Mouse (Mus musculus): ENCODE data around the gene Klri2.
"Not testable (repeated sequence)": the region's sequence is repeated elsewhere in the genome, so short reads cannot be mapped to it uniquely, and the experiment has no call there.

Klri2 gene

DNA sequence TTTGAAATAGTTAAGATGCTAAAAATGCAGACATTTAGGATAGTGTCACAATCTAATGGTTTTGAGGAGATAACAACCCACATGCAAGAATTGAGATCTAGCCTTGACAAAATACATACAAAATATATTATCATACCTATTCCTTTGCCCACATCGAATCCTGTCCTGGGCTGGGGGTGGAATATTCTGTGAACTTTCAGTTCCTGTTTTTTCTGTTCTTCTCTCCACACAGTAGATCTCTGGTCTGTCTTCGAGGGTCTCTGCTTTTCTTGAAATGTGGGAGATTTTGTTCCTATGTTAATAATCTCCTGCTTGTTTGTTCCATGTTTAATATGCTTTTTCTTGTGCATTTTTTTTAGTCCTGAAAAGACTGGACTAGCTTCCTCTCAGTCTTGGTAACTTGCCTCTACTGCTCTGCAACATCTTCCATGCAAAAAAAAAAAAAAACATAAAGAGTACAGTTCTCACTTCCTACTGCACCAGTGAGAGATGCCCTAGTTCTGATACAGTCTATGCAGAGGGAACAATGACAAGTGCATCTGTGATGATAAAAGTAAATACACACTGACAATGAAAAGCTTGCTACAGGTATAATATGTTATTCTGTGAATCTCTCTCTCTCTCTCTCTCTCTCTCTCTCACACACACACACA, at the start of gene Klri2:
Gene Klri2 (minus strand): TSS at position 416 of the 653 bp plus-strand sequence.
- TF ChIP-seq GATA4 (IDR thresholded peaks at IDR 0.05; ENCODE audit: insufficient replicate concordance, low read length) = no peak

DNA sequence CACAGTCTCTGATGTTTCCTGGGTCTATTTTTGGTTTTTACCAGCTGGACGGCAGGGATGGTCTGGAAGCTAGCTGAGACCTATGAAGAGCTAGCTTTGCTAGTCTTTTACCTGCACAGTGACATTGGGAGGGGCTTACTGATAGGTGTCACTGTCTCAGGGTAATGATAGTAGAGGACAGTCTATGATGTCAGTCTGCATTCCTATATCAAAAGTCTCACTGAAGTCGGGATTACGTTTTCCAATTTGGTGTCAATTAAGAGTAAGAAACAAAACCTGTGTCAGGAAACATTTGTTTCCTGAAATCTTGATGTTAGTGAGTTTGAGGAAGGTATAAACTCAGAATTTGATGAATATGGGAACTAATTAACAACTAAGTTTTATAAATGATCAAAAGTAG, 43.9 kb upstream of the Klri2 start, which contains the start of gene Gm156:
Gene Gm156 (minus strand): TSS at position 101 of the 400 bp plus-strand sequence.
- not testable (repeated sequence) for TF ChIP-seq GATA4 (IDR thresholded peaks at IDR 0.05; ENCODE audit: insufficient replicate concordance, low read length)

DNA sequence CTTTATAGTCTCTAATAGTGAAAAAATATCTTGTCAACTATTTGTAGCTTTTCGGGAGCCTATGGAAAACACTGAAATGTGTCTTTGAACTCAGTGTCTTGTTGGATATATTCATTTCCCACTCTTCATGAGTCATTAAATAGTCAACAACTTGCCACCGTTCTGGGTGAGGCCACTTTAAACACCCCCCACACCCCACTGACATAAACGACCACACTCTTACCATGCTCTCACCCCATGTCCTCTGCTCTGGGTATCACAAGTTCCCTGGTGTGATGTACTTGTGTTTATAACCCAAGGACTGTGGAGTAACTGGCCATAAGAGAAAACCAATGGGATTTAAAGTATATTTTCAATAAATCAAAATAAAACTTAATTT, 7.4 kb upstream of the Klri2 start:
- no peak for TF ChIP-seq GATA4 (IDR thresholded peaks at IDR 0.05; ENCODE audit: insufficient replicate concordance, low read length)

DNA sequence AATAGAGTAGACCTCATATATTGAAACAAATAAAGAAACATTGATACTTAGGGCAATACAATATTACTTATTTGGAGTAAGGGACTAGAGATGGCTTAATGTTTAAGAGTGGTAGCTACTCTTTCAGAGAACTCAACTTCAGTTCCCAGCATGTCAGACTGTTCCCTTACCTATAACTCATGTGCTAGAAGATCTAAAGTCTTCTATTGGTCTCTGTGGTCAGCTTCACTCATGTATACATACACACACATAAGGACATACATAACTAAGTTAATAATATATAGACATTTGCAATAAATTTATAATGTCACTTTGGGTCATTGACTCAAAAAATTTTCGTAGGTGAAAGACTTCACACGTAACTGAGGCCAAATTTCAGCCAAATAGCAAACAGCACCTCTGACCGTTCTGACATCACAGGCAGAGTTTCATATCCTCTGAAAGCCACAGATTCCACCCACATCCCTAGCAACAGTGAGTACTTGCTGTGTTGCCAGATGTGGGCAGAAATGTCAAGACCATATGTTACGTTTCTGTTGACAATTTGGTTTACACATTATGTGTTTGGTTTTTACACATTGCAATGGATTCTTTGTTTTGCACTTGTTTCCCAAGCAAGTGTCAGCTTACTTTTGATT, 6.9 kb upstream of the Klri2 start:
- TF ChIP-seq GATA4 (IDR thresholded peaks at IDR 0.05; ENCODE audit: insufficient replicate concordance, low read length) = no peak

DNA sequence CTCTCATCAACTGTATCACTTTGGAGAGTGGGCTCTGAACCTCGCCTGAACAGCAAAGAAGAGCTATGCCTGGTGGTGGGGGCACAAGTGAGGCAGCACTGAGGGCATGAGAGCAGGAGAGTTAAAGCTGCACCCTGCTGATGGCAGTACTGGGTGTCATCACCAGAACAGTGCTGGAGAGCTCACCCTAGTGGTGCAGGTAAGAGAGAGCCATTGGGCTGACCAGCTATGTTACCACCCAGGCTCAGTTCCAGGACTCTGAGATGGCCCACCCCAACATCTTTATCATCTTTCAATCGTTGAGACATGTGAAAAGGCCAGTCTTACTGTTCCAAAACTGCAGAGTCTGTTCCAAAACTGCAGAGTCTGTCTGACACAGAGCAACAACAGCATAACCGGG, 5.9 kb upstream of the Klri2 start:
- TF ChIP-seq GATA4 (IDR thresholded peaks at IDR 0.05; ENCODE audit: insufficient replicate concordance, low read length) = no peak

DNA sequence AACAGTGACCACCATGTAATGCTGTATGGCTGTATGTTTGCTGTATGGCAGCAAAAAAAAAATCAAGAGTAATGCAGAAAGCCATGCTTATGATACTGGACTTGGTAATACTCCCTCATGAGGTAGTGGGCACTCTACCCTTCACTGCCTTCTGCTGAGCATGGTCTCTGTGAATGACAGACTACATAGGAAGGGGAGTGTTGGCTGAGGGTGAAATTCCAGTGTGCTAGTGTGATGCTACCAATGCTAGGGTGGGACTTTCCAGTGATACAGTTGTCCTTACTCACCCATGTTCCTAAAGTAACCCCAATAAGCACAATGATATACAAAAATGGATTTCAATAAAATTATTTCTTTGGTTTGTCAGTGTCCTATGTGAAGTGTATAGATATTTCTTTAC, 3.9 kb downstream of the Klri2 start:
- no peak for TF ChIP-seq GATA4 (IDR thresholded peaks at IDR 0.05; ENCODE audit: insufficient replicate concordance, low read length)

DNA sequence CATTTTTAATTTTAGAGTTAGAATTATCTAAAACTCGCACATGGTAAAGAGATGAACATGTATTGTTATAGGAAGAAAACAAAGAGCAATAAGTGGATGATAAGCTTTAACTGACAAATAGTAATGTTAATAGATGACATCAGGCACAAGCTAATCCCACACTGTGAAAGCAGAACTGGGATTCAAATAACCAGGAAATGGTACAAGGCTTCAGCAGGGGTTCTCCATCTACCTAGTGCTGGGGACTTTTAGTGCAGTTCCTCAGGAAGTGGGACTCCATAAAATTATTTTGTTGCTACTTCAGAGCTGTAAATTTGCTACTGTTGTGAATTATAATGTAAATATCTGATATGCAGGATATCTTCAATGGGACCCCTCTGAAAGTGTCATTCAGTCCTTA, 13.0 kb downstream of the Klri2 start:
- TF ChIP-seq GATA4 (IDR thresholded peaks at IDR 0.05; ENCODE audit: insufficient replicate concordance, low read length) = no peak

DNA sequence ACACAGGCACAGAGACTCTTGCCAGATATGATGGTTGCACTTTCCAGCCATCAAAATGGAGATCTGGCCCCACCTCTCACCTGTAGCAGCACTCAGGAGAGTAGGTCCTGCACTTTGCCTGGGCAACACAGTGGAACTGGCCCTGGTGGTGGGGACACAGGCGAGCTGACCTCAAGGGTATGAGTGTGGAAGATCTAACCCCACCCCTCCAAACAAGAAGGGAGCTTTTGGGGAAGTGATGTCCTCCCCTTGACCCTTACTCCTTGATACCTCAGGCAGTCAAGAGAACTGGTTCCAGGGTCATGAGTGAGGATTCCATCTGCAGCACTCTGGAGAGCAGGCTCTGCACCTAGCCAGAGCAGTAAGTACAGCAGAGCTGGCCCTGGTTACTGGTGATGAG, 18.9 kb downstream of the Klri2 start:
- no peak for TF ChIP-seq GATA4 (IDR thresholded peaks at IDR 0.05; ENCODE audit: insufficient replicate concordance, low read length)

DNA sequence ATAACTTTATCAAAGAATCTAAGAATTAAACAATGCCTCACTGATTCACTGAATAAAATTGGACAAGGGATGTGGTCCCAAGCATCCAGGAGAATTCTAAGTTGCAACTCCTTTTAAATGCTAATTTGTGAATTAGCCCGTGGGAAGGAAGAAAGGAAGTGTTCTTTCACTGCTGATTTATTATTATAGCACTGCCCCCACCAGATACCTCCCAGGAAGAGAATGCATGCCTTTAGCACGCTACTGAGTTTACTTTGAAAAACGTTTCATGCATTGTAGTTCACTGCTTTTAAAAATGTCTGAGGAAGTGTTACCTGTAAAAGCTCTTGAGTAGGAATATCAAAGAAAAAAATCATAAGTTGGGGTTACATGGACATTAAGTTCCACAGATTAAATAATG, 19.8 kb downstream of the Klri2 start:
- no peak for TF ChIP-seq GATA4 (IDR thresholded peaks at IDR 0.05; ENCODE audit: insufficient replicate concordance, low read length)

DNA sequence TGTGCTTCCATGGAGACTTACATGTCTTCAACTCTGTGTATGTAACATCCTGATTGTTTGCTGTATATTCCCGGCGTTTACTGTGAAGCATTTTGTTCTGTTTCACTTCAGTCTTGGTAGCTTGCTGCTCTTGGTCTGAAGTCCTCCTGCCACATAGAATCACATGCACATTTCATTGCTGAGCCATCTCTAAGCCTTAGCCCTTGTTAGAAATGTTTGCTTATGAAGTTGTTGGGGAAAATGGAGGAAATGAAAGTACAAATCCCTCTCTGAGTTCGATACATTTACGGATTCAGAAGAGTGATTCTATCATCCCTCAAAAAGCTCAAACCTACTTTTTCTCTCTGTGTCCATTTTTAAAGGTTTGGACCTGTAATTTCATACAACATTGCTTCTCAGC, 23.3 kb downstream of the Klri2 start, which contains the start of gene Klri1:
Gene Klri1 (minus strand): TSS at position 101 of the 400 bp plus-strand sequence.
- TF ChIP-seq GATA4 (IDR thresholded peaks at IDR 0.05; ENCODE audit: insufficient replicate concordance, low read length) = no peak

DNA sequence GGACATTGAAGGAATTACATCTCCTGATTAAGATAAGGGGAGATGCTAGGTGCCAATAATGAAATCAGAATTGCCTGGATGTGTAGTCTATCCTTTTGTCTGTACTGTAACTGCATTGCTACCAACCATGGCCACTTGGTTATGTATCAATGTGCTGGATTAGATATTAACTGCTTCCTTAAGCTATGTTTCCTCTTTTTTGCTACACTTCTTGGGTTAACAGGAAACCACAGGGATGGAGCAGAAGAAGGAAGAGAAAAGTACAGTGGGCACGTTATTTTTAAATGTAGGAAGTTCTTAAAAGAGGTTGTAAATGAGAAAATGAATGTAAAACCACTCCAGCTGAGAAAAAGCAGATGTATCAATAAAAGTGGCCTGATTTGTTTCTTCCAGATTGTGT, 26.7 kb downstream of the Klri2 start:
- TF ChIP-seq GATA4 (IDR thresholded peaks at IDR 0.05; ENCODE audit: insufficient replicate concordance, low read length) = no peak

DNA sequence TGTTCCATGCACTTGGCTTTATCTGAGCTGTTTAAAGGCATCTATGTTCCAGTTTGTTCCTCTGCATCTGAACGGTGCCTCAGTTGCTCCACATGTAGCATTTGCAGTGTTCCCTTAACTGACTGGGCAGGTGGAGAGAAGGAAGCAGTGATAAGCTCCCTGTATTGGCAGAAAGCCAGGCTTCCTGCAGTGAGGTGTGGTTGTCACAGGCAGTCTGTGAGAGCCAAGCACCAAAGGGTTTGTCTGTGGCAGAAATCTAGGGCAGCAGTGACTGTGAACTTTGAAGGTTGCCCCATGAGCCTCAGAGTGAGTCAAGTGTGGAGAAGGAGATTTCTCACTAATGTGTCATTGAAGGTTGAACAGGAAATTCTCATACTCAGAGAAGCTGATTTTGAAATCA, 59.9 kb downstream of the Klri2 start:
- no peak for TF ChIP-seq GATA4 (IDR thresholded peaks at IDR 0.05; ENCODE audit: insufficient replicate concordance, low read length)
